Mouse (Mus musculus) neutrophil, adult 59 days (primary cell): ENCODE results near the gene Ercc4. TPM values are rescaled to one million over a fixed set of nuclear protein-coding genes. Genes with fewer than 3 reads are reported as not detected.

Source experiments
- total RNA-seq, 2 experiments: library from RNA; stranded (reverse); gene quantifications; 1 replicate in 1 of 2; 2 replicates in 1 of 2; pipeline ENCODE4 v1.2.4; 2023

Ercc4 gene
- 10 to 100 TPM; 10.6 to 14.3 TPM for total RNA-seq

DNA sequence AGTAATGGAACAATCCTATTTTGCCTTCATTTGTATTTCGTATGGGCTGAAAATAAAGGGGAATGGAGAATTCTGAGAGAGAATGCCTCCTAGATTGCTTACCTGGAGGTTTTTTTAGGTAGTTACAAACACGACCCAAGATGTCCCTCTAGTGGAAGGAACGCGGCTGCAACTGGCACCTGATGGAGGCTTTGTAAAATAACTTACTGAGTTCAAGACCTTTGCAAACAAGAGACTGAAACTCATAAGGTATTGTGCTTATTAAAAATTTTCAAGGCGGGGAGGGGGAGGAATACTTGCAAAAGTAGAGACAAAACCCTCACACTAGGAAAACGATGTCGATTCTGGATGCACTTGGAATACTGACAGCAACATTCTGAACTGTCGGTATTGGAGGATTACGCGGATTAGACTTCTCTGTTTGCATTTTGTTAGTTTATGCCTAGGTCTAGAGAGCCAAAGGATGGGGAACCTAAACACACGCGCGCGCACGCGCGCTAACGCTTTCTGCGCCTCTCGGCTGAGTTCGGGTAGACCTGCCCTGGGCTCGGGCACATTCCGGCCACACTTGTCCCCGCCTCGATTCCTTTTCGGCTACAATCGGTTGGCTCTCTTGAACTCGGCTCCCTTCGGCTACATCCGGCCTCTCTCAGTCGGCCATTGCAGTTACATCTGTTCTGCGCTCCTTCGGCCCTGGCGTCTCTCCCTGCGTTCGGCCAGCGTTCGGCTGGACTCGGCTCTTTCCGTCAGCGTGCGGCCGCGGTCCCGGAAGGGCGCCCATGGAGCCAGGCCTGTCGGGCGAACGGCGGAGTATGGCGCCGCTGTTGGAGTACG is at the start of gene Ercc4:
Ercc4 (plus strand) TSS at position 529 of the 834 bp plus-strand sequence.

Other genes with a start within 250 kb of the Ercc4 start
- gene Mrtfb, start 146.8 kb downstream of the Ercc4 start, total RNA-seq, result 1 to 10 TPM; 9.0 to 9.8 TPM